Mouse (Mus musculus) intestine, embryonic 16.5 days (tissue): ENCODE data around the gene Selenof. TPM values are rescaled to one million over a fixed set of nuclear protein-coding genes. Genes with fewer than 3 reads are reported as not detected.

ENCODE experiments used
- ATAC-seq: fragments of 200-750 bp; cut with Nextera tagmentation; 2 replicates; pipeline ENCODE4 v1.8.0; 2017; ENCODE audit warnings: moderate TSS enrichment, moderate library complexity
- H3K27ac ChIP-seq: fragments of 300-500 bp; sonication (generic); 2 replicates; pipeline ENCODE4 v1.5.1; 2014; ENCODE audit warnings: mild to moderate bottlenecking, low read length
- H3K27me3 ChIP-seq: fragments of 300-500 bp; sonication (generic); replicated peaks from 2 replicates; pipeline ENCODE4 v1.6.1; 2014; ENCODE audit warnings: low read length, control low read depth, mixed read lengths; ENCODE audit not compliant: control insufficient read depth, insufficient read depth
- H3K36me3 ChIP-seq: fragments of 300-500 bp; sonication (generic); 2 replicates; pipeline ENCODE4 v1.6.1; 2014; ENCODE audit warnings: low read length, control low read depth; ENCODE audit not compliant: control insufficient read depth, insufficient read depth
- H3K4me1 ChIP-seq: fragments of 300-500 bp; sonication (generic); 2 replicates; pipeline ENCODE4 v1.6.1; 2014; ENCODE audit warnings: low read length, control low read depth, mixed read lengths; ENCODE audit not compliant: control insufficient read depth, insufficient read depth
- H3K4me2 ChIP-seq: fragments of 300-500 bp; sonication (generic); 2 replicates; pipeline ENCODE4 v1.6.1; 2014; ENCODE audit warnings: low read depth, low read length, control low read depth
- H3K4me3 ChIP-seq: fragments of 300-500 bp; sonication (generic); 2 replicates; pipeline ENCODE4 v1.5.1; 2014; ENCODE audit warnings: mild to moderate bottlenecking, low read length
- H3K9ac ChIP-seq: fragments of 300-500 bp; sonication (generic); 2 replicates; pipeline ENCODE4 v1.6.1; 2014; ENCODE audit warnings: low read depth, low read length
- H3K9me3 ChIP-seq: fragments of 300-500 bp; sonication (generic); 2 replicates; pipeline ENCODE4 v1.6.1; 2016; ENCODE audit warnings: low read length, control low read depth; ENCODE audit not compliant: control insufficient read depth
- WGBS: fragments of 180-500 bp; shearing (Covaris S2); extraction: QIAGEN DNeasy Blood & Tissue Kit; methylation state at CpG from one replicate; pipeline ENCODE4 v1.1.7; 2014; 5-methylcytosine and 5-hydroxymethylcytosine counted together
- polyA plus RNA-seq: library from polyadenylated mRNA; unstranded; fragments of >200 nt; fragmentation: Nextera tagmentation; extraction: Ambion mirVana; gene quantifications from 2 replicates; pipeline ENCODE4 v1.2.1, GENCODE M21; 2015

Gene Selenof
- polyA plus RNA-seq, 1 experiment from 2014 or later: 626 TPM

DNA sequence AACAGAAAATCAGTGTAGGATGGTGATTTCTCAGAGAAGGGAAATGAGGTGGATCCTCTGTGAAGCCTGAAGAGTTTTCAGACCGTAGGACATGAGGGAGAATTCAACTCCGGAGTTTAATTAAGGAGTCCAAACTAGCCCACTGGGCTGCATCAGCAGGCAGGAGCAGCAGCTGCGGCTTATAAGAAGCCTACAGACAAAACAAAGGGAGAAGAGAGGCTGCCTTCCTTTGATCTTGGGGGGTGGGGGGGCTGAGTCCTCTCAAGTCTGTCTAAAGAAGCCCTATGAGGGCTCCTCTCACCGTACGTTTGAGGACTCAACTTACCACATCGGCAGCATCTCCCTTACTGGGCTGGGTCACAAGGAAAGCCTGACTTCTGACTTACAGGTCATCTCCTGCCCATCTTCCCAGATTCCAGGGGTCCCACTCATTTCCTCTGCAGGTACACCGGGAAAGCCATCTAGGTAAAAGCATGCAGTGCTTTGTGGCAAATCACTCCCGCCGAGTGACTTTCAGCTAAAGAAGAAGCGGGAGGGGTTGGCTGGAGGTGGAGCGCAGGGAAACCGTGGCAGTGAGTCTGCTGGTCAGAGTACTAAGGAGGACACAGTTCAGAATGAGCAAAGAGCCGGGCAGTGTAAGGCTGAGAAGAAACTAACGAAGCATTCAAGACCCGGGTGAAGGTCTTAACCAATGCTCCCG, 13.3 kb upstream of the Selenof start:
- Histone ChIP-seq H3K9ac (peak overlapping the region; percentile 45; the same call in 1 of the 2 replicates), H3K4me3 (0 out of 2 replicates have a peak overlapping the region, but pooled peaks have one; percentile 1), H3K4me1 (peaks cover 31% of the 10 kb centered on the region), H3K9me3 (no peaks in the 10 kb centered on the region), H3K27ac (no peak overlapping the region), H3K36me3 (no peaks in the 10 kb centered on the region), H3K27me3 (no peaks in the 10 kb centered on the region), H3K4me2 (peak overlapping the region; percentile 42)
- 23% methylated on average over 16 of the region's 16 CpGs for WGBS
- ATAC-seq: peak; percentile 56; the same call in 1 of the 2 replicates

DNA sequence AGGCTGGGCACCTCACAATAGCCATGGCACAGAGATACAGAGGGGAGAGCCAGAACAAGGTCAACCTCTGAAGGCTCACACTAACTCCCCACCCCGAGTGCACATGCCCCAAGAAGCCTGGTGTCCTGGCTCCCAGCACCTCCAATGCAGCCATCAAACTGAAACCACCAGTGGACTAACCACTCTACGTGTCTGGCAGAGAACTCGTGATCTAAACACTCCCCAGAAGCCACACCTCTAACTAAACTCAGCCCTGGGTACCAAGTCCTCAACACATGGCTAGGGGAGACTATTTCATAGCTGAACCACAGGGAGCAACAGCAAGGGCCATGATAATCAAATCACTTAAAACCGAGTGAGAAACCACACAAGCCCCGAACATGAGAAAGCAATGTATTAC, 11.8 kb upstream of the Selenof start:
- Histone ChIP-seq H3K27ac (no peak overlapping the region), H3K36me3 (no peaks in the 10 kb centered on the region), H3K4me2 (peak overlapping the region; percentile 24), H3K4me3 (no peak overlapping the region), H3K4me1 (peaks cover 28% of the 10 kb centered on the region), H3K27me3 (no peaks in the 10 kb centered on the region), H3K9ac (no peak overlapping the region), H3K9me3 (no peaks in the 10 kb centered on the region)
- 35% methylated on average over 5 of the region's 5 CpGs for WGBS
- ATAC-seq: peak; percentile 74

DNA sequence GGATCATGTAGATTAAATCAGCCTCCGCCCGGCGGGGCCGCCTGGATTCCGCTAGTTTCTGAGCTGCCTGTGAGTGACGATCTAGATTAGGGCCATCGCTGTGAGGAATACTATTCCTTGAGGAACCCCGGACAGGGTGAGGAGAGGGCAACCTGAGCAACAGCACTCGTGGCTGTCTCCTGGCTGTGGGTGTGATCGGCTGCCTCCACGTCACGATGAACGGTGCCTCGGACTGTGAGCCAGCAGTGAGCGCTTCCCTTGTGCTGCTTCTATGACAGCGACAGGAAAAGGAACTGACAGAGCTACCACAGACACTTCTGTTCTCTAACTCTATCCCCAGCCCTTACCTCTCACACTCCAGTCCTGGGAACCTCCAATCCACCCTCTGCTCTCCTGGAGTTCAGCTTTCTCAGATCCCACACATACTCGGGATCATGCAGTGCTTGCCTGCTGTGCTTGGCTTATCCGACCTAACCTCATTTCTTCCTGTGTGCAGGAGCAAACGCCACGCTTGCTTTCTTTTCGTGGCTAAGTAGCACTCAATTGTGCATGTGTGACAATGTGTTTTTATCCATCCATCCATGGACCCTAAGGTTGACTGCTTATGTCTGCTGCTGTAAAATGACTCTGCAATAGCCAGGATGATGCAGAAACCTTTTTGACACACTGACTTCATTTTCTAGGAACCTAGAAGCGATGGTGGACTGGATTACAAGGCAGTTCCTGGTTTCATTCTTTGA, 8.4 kb upstream of the Selenof start:
- Histone ChIP-seq H3K9ac (no peak overlapping the region), H3K27ac (no peak overlapping the region), H3K36me3 (no peaks in the 10 kb centered on the region), H3K4me1 (peaks cover 17% of the 10 kb centered on the region), H3K9me3 (no peaks in the 10 kb centered on the region), H3K4me2 (no peak overlapping the region), H3K4me3 (no peak overlapping the region), H3K27me3 (no peaks in the 10 kb centered on the region)
- WGBS: 77% methylated on average over 22 of the region's 22 CpGs
- no peak for ATAC-seq

DNA sequence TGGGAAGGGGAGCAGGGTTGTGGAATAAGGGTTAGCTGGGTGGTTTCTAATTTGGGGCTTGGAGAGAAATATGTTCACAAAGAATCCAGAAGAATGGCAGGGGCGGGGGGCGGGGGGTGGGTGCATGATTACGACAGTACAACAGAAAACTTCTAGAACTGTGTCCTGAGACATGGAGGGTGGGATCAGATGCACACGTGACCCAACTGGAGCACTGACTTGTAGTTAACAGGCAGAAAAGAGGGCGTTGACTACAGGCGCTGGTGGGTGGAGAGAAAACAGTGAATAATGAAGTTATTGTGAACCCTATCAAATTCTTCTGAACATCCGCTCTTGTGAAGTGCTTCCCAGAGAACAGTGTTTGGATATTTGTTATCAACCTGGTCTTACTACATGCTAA, 6.2 kb upstream of the Selenof start:
- no peak overlapping the region for H3K9ac ChIP-seq
- 82% methylated on average over 7 of the region's 7 CpGs for WGBS

DNA sequence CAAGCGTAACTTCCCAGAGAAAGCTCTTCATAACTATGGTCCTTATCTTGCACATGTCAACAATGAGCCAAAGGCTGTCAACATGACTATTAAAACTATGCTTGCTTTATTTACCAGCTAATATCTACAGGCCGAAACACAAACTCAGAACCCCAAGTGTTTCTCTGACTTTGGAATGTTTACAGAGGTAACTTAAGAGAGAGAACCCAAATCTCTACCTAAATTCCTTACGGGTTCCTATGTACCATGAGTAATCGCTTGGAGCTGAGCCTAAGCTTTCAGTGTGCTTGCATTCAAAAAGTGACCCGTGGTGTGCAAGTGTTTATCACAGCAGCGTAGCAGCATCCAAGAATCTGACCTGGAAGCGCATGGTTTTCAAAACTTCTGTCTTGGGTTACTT, 4.9 kb upstream of the Selenof start:
- no peaks in the 10 kb centered on the region for H3K9me3 ChIP-seq
- no peaks in the 10 kb centered on the region for H3K27me3 ChIP-seq
- H3K9ac ChIP-seq: no peak overlapping the region
- H3K4me2 ChIP-seq: no peak overlapping the region
- no peak for ATAC-seq
- H3K27ac ChIP-seq: no peak overlapping the region
- no peak overlapping the region for H3K4me3 ChIP-seq
- 67% methylated on average over 7 of the region's 7 CpGs for WGBS
- H3K36me3 ChIP-seq: no peaks in the 10 kb centered on the region
- 0 out of 2 replicates have a peak, but pooled peaks cover 10% of the 10 kb centered on the region for H3K4me1 ChIP-seq

More for the DNA sequence above, 6.2 kb upstream of the Selenof start:
- no peak for ATAC-seq
- no peaks in the 10 kb centered on the region for H3K36me3 ChIP-seq
- H3K9me3 ChIP-seq: no peaks in the 10 kb centered on the region
- H3K4me2 ChIP-seq: no peak overlapping the region
- H3K4me3 ChIP-seq: no peak overlapping the region
- no peaks in the 10 kb centered on the region for H3K27me3 ChIP-seq
- no peak overlapping the region for H3K27ac ChIP-seq
- 0 out of 2 replicates have a peak, but pooled peaks cover 10% of the 10 kb centered on the region for H3K4me1 ChIP-seq

DNA sequence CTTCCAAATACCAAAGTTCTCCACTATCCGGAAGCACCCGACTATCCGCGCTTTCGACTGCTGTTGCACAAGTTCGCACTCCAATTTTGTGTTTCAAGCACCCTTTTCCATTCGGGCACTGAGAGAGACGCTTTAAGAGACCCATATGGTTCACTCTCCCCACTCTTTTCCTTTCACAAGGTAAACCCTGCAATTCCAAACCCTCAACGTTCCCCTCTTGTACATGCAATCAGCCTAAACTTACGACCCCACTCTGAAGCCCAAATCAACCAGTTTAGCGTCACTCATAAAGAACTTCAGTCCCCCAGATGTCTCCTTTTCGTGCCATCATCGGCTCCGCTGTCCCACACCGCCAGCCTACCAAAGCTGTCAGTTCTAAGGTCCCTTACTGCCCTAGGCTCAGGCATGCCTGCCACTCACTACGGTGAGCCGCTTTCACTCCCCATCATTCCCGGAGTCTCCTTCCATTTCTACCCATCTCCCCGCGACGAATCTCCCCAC, 1.2 kb upstream of the Selenof start:
- Histone ChIP-seq H3K4me1 (peaks cover 27% of the 10 kb centered on the region), H3K9ac (peak overlapping the region; percentile 89), H3K36me3 (0 out of 2 replicates have a peak, but pooled peaks cover under 1% of the 10 kb centered on the region), H3K9me3 (no peaks in the 10 kb centered on the region), H3K27me3 (no peaks in the 10 kb centered on the region), H3K4me3 (peak overlapping the region; percentile 82), H3K27ac (peak overlapping the region; percentile 68), H3K4me2 (peak overlapping the region; percentile 98)
- no peak for ATAC-seq
- WGBS: 1% methylated on average over 21 of the region's 21 CpGs

DNA sequence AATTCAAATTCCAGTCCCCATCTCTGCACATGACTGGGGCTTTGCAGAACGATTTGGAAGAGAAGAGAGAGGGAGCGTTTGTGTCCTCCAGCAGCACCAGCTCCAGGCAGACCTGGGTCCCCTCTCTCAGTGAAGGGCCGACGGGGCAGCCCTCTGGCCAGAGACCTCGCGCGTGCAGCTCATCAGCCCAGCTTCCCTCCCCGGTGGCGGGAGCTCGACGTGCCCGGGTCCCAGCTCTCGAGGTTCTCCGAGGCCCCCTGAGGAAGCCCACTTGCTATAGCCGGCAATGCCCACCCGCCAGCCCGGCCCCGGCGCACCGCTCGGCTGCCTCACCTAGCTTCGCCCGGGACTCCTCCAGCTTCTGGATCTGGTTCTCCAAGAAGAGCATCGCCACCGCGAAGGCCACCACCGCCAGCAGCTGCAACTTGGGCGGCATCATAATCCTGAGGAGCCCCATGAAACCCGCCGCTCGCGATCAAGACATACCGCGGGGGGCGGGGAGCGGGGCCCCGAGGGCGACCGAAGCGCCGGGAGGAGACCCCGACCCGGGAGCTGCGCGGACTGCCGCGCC, 618 bp upstream of the Selenof start:
- Histone ChIP-seq H3K9me3 (no peaks in the 10 kb centered on the region), H3K36me3 (0 out of 2 replicates have a peak, but pooled peaks cover 5% of the 10 kb centered on the region), H3K27ac (peak overlapping the region; percentile 68), H3K4me2 (peak overlapping the region; percentile 98), H3K27me3 (no peaks in the 10 kb centered on the region), H3K4me1 (peaks cover 27% of the 10 kb centered on the region), H3K4me3 (peak overlapping the region; percentile 82), H3K9ac (peak overlapping the region; percentile 89)
- under 1% methylated on average over 44 of the region's 47 CpGs for WGBS
- ATAC-seq: peak; percentile 39

DNA sequence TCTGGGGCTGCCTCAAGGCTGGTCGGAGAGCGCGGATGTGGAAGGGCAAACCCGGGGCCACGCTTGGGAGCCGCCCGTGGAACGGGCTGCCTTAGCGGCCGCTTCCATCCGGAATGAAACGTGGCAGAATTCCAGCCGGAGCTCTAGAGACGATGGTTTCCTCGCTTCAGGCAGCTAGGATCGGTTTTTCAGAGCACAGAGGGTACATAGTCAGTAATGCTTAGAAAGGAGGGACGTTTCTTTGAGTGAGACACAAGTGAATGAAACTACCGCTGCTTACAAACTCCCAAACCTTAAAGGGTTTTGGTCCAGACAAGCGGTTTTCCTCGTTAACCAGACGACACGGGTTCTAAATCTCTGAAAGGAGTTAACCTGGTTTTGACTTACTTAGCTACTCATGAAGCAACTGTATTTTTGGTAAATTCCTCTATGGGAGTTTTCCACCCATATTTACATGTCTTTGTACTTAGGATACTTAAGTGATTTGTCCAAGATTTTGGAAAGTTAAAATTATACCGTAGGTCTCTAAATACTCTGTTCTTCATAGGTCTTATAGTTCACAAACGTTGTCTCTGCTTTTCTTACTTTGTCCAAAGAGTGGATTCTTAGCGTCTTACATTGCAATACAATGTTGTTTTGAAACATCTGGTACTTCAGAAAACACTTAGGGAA, 848 bp downstream of the Selenof start:
- H3K9me3 ChIP-seq: no peaks in the 10 kb centered on the region
- peak overlapping the region; percentile 95 for H3K9ac ChIP-seq
- under 1% methylated on average over 25 of the region's 25 CpGs for WGBS
- H3K4me3 ChIP-seq: peak overlapping the region; percentile 96
- no peaks in the 10 kb centered on the region for H3K27me3 ChIP-seq
- H3K27ac ChIP-seq: peak overlapping the region; percentile 90
- ATAC-seq: no peak
- H3K36me3 ChIP-seq: 0 out of 2 replicates have a peak, but pooled peaks cover 5% of the 10 kb centered on the region
- H3K4me2 ChIP-seq: peak overlapping the region; percentile 55
- peaks cover 27% of the 10 kb centered on the region for H3K4me1 ChIP-seq

DNA sequence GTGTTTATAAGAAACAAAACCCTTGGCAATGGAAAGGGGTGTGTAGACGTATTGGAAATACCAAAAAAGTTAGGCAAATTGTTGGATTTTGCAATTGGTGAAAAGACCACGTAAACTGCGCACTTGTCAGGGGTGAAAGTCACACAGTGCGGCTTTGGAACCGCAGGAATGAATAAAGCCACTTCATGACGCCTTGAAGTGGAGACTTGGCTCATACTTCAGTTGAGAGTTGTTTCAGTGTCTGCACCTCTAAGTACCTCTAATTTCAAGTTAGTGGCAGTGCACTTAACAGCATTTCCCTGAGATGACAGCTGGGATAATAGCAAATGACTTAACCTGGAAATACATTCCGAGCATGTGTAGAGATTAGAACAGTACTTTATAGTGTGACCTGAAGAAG, 4.2 kb downstream of the Selenof start:
- Histone ChIP-seq H3K4me3 (no peak overlapping the region), H3K4me2 (no peak overlapping the region), H3K36me3 (0 out of 2 replicates have a peak, but pooled peaks cover 5% of the 10 kb centered on the region), H3K9me3 (no peaks in the 10 kb centered on the region), H3K27ac (no peak overlapping the region), H3K27me3 (no peaks in the 10 kb centered on the region), H3K4me1 (peaks cover 28% of the 10 kb centered on the region), H3K9ac (no peak overlapping the region)
- ATAC-seq: no peak
- WGBS: 92% methylated on average over 7 of the region's 7 CpGs
